Mouse (Mus musculus): Measurements from ENCODE around the gene Dock3.

- TF ChIP-seq POLR2A (IDR thresholded peaks at IDR 0.05; ENCODE audit: borderline replicate concordance, extremely low read depth, insufficient read depth, insufficient read length, poor library complexity, severe bottlenecking) (no peak), CTCF (IDR thresholded peaks at IDR 0.05; ENCODE audit: borderline replicate concordance, extremely low read depth, insufficient read depth, insufficient read length) (no peak)
Observed at GRCm38 (mm10) chr9:106883085-106883484, 348.6 kb downstream of the Dock3 start.

Measured in brain, embryonic 14.5 days (tissue).